Mouse (Mus musculus) heart, adult 2 months (tissue): Measurements from ENCODE around the gene Golph3l. TPM values are rescaled to one million over a fixed set of nuclear protein-coding genes. Genes with fewer than 3 reads are reported as not detected.
A peak's percentile ranks its signal among the peaks of the same experiment; 100 is the strongest.

ENCODE experiments used
- DNase-seq, 2 experiments: peaks; one replicate each; pipeline ENCODE4 v3.0.0; 2021
- H3K27ac ChIP-seq: fragments of 200-600 bp; 2 replicates; pipeline ENCODE4 v1.8.1; 2022
- H3K27me3 ChIP-seq: fragments of 200-500 bp; 2 replicates; pipeline ENCODE4 v1.6.1; 2012; ENCODE audit warnings: mild to moderate bottlenecking, low read length, inconsistent platforms, mixed read lengths; ENCODE audit not compliant: control insufficient read depth, insufficient read depth
- H3K36me3 ChIP-seq: fragments of 200-500 bp; 2 replicates; pipeline ENCODE4 v1.6.1; 2012; ENCODE audit warnings: low read length, inconsistent platforms; ENCODE audit not compliant: control insufficient read depth, insufficient read depth
- H3K4me1 ChIP-seq: fragments of 200-500 bp; 2 replicates; pipeline ENCODE4 v1.6.1; 2011; ENCODE audit warnings: low read length; ENCODE audit not compliant: control insufficient read depth, insufficient read depth
- H3K4me3 ChIP-seq: fragments of 200-600 bp; 2 replicates; pipeline ENCODE4 v1.8.1; 2022
- H3K79me2 ChIP-seq: fragments of 200-500 bp; replicated peaks from 2 replicates; pipeline ENCODE4 v1.6.1; 2012; ENCODE audit warnings: mild to moderate bottlenecking, inconsistent platforms, low read length, moderate library complexity, mixed read lengths; ENCODE audit not compliant: control insufficient read depth, insufficient read depth
- H3K9ac ChIP-seq: fragments of 200-500 bp; 2 replicates; pipeline ENCODE4 v1.6.1; 2012; ENCODE audit warnings: low read depth, mild to moderate bottlenecking, control low read depth, inconsistent platforms, low read length, mixed read lengths
- CTCF ChIP-seq: fragments of 200-600 bp; IDR thresholded peaks from 2 replicates; pipeline ENCODE4 v1.8.1; 2022; ENCODE audit warnings: antibody characterized with exemption, mild to moderate bottlenecking, moderate library complexity
- EP300 ChIP-seq: fragments of 200-500 bp; IDR thresholded peaks from 2 replicates; pipeline ENCODE4 v1.6.1; 2011; ENCODE audit warnings: low read depth, low read length, control low read depth; ENCODE audit not compliant: insufficient read depth
- POLR2A ChIP-seq: fragments of 200-500 bp; IDR thresholded peaks from 2 replicates; pipeline ENCODE4 v1.6.1; 2011; ENCODE audit warnings: mild to moderate bottlenecking, low read depth, low read length, control low read depth; ENCODE audit not compliant: insufficient read depth
- WGBS: fragments of 180-500 bp; shearing (Covaris S2); methylation state at CpG from one replicate; pipeline ENCODE4 v1.1.7; 2018; 5-methylcytosine and 5-hydroxymethylcytosine counted together
- intact Hi-C: fragments of 180-260 bp; cut with DNase I; formaldehyde crosslinking; loops from one replicate; pipeline ENCODE4 v1.15.1; 2025
- polyA plus RNA-seq: library from polyadenylated mRNA; depleted of rRNA; stranded (reverse); fragments of >200 nt; gene quantifications from 2 replicates; pipeline ENCODE4 v1.2.3, GENCODE M21; 2012
- total RNA-seq, 2 experiments: library from RNA; stranded (reverse); gene quantifications; 2 replicates each; pipeline ENCODE4 v1.2.3; 2021

Gene Golph3l
- total and polyA plus RNA-seq, 3 experiments, result 6.0 to 17.8 (median 15.6) TPM

DNA sequence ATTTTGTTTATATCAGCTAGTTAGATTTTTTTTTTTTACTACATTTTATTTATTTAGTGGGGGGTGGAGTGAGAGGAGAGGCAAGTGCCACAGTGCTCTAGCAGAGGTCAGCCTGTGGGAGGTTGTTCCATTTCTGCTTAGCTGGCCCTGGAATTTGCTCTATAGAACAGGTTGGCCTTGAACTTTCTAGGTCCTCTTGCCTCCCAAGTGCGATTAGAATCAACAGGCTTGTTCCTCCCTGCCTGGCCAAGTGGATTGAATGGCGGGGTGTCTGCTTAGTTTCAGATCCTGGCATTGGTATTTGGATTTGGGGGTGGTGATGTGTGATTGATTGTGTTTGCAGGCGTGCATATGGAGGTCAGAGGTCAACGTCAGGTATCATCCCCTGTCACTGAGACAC lies 47.3 kb downstream of the Golph3l start:
- Histone ChIP-seq H3K4me1 (peaks cover 3% of the 10 kb centered on the region), H3K27ac (no peak overlapping the region; the same call in none of the 2 replicates), H3K79me2 (no peaks in the 10 kb centered on the region), H3K36me3 (peaks cover 6% of the 10 kb centered on the region), H3K4me3 (no peak overlapping the region), H3K27me3 (no peaks in the 10 kb centered on the region), H3K9ac (no peak overlapping the region)
- WGBS, result 64% methylated on average over 4 of the region's 4 CpGs
- no peak for DNase-seq
- intact Hi-C loops, result loop anchor here (5.0 kb wide), 1 partner anchor 181 kb away; the partner anchor contains the start of gene Rprd2
- TF ChIP-seq EP300 (no peak), POLR2A (no peak), CTCF (no peak)

DNA sequence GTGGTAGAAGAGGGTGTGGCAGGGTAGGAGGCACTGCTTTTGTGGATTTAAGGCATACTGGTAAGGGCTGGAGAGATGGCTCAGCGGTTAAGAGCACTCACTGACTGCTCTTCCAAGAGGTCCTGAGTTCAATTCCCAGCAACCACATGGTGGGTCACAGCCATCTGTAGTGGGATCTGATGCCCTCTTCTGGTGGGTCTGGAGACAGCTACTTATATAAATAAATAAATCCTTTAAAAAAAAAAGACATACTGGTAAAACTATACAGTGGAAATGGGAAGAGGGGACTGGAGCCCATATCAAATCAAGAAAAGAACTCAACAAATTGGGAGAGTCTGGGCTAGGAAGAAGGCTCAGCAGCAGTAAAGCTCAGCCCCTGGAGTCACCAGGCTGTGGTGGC lies 51.0 kb downstream of the Golph3l start:
- intact Hi-C loops, result loop anchor here (5.0 kb wide), 1 partner anchor 178 kb away; the partner anchor contains the start of gene Rprd2
- H3K4me1 ChIP-seq, result peaks cover 1% of the 10 kb centered on the region; the same call in 1 of the 2 replicates
- 93% methylated on average over 1 of the region's 1 CpGs for WGBS

DNA sequence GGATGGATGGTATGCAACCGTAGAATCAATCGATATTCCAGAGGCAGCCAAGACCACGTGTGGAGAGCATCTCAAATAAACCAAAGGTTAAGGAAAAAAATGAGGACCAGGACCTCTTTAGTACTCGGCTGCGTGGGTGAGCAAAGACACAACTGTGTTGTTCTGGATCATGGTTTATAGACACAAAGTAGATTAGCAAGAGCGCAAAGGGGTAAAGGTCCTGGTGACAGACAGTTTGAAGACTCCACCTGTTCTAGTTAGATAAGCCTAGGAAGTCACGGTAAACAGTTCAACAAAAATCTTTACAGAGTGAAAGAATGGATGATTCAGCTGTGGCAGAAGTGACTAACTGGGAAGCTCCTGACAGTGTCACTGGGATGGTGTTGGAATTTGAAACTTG lies 54.4 kb downstream of the Golph3l start:
- no peak overlapping the region for H3K4me3 ChIP-seq
- peaks cover 4% of the 10 kb centered on the region for H3K4me1 ChIP-seq
- 76% methylated on average over 7 of the region's 7 CpGs for WGBS
- H3K27ac ChIP-seq, result no peak overlapping the region
- H3K79me2 ChIP-seq, result no peaks in the 10 kb centered on the region
- H3K27me3 ChIP-seq, result no peaks in the 10 kb centered on the region
- no peak overlapping the region for H3K9ac ChIP-seq
- H3K36me3 ChIP-seq, result no peaks in the 10 kb centered on the region
- no peak for TF ChIP-seq EP300
- TF ChIP-seq CTCF, result no peak
- no peak for TF ChIP-seq POLR2A
- no peak for DNase-seq
- intact Hi-C loops, result no loop called here

More for the DNA sequence above, 51.0 kb downstream of the Golph3l start:
- H3K9ac ChIP-seq, result no peak overlapping the region
- DNase-seq, result no peak
- TF ChIP-seq CTCF, result peak; percentile 57
- TF ChIP-seq POLR2A, result no peak
- H3K36me3 ChIP-seq, result no peaks in the 10 kb centered on the region
- H3K27ac ChIP-seq, result no peak overlapping the region
- H3K79me2 ChIP-seq, result no peaks in the 10 kb centered on the region
- H3K27me3 ChIP-seq, result no peaks in the 10 kb centered on the region
- H3K4me3 ChIP-seq, result no peak overlapping the region

DNA sequence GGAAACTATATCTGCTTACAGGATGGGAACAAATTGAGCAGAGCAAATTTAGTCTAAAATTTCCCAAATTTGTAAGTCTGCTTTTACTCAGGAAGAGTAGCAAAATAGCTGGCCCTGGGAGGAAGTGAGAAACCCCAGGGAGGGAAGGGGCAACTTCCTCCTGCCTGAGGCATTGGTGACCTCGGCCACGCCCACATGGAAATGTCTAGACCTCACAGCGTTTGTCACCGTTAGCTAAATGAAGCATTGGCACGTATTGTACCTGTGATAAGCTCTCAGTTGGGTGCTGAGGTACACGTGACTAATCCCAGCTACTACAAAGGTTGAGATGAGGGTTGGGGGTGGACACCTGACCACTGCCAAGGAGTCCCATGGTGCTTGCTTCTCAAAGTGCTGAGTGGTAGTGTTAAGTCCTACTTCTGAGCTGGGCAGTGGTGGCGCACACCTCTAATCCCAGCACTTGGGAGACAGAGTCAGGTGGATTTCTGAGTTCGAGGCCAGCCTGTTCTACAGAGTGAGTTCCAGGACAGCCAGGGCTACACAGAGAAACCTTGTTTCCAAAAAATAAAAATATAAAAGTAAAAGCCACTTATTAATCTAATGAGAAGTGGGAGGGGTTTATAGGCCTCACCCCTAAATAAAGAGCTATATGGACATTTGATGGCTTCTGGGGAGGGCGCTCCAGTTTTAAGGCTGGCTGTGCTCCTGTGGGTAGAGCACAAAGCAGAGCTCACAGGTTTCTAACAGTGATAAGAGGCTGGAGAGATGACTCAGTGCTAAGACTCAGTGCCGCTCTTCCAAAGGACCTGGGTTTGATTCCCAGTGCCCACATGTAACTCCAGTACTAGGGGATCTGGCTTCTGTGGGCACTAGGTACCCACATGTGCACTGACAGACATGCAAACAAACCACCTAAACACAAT lies 56.8 kb downstream of the Golph3l start:
- Histone ChIP-seq H3K79me2 (no peaks in the 10 kb centered on the region), H3K36me3 (no peaks in the 10 kb centered on the region), H3K27me3 (no peaks in the 10 kb centered on the region), H3K27ac (peak overlapping the region; percentile 51), H3K4me3 (no peak overlapping the region), H3K9ac (no peak overlapping the region), H3K4me1 (peaks cover 7% of the 10 kb centered on the region)
- DNase-seq, result peak in 1 of 2 experiments; percentile 77
- WGBS, result 47% methylated on average over 10 of the region's 10 CpGs
- intact Hi-C loops, result no loop called here
- no peak for TF ChIP-seq POLR2A
- no peak for TF ChIP-seq EP300
- no peak for TF ChIP-seq CTCF

DNA sequence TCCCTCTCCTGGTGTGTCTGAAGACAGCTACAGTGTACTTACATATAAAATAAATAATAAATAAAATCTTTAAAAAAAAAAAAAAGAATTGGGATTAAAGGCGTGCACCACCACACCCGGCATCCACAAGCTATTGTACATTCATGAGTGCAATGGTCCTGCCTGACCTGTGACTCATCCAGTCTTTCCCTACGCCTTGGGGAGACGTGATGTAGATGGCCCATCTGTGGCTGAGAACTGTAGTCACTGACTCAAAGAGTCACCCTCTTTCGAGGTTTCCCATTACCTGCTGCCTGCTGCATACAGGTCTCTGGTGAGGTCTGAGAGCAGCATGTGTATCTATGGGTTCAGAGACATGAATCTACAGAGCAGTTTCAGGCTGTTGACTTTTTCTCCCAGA lies 59.3 kb downstream of the Golph3l start:
- TF ChIP-seq EP300 (no peak), POLR2A (no peak), CTCF (no peak)
- no peak overlapping the region for H3K9ac ChIP-seq
- no peaks in the 10 kb centered on the region for H3K79me2 ChIP-seq
- DNase-seq, result no peak
- H3K36me3 ChIP-seq, result peaks cover 2% of the 10 kb centered on the region; the same call in 1 of the 2 replicates
- H3K4me3 ChIP-seq, result no peak overlapping the region
- intact Hi-C loops, result no loop called here
- no peaks in the 10 kb centered on the region for H3K27me3 ChIP-seq
- WGBS, result 87% methylated on average over 5 of the region's 5 CpGs
- peaks cover 22% of the 10 kb centered on the region for H3K4me1 ChIP-seq
- H3K27ac ChIP-seq, result no peak overlapping the region

DNA sequence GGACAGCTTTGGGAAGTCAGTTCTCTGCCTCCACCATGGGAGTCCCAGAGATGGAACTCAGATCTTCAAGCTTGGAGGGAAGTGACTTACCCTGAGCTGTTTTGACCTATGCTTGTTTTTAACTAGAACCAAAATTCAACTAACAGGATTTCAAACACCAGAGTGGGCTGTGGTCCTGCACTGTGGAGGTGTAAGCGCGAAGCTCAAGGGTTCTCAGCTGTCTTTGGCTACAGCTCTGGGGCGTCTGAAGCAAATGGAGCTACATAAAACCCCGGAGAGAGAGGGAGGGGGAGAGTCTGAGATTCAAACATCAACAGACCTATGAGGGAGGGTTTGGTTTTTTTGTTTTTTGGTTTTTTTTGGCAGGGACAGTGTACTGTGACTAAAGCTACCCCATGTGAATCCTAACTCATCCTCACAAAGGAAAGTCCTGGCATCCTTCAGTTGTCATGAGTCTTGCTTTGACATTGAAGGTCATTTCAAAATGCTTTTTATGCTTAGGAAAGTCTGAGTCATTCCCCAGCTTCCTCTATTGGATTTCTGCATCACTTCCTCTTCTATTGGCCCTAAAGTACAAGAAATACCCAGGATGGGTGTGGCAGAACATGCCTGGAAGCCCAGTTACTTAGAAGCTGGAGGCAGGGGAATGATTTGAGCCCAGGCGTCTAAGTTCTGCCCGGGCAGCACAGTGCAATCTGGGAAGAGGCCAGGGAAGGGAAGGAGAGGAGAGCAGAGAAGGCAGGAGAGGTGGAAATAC lies 61.7 kb downstream of the Golph3l start:
- intact Hi-C loops, result no loop called here
- H3K9ac ChIP-seq, result peak overlapping the region; percentile 49; the same call in 1 of the 2 replicates
- peak overlapping the region; percentile 95 for H3K27ac ChIP-seq
- no peaks in the 10 kb centered on the region for H3K27me3 ChIP-seq
- no peaks in the 10 kb centered on the region for H3K79me2 ChIP-seq
- peaks cover 4% of the 10 kb centered on the region for H3K36me3 ChIP-seq
- H3K4me1 ChIP-seq, result peaks cover 31% of the 10 kb centered on the region
- TF ChIP-seq EP300 (peak; percentile 35; the same call in 1 of the 2 replicates), CTCF (no peak), POLR2A (0 out of 2 replicates have a peak, but pooled peaks have one; percentile 29)
- peak; percentile 70 to 78 for DNase-seq
- no peak overlapping the region for H3K4me3 ChIP-seq
- 25% methylated on average over 6 of the region's 6 CpGs for WGBS
